Mouse (Mus musculus): ENCODE measurements around the gene Olfr288.

The Olfr288 gene

DNA sequence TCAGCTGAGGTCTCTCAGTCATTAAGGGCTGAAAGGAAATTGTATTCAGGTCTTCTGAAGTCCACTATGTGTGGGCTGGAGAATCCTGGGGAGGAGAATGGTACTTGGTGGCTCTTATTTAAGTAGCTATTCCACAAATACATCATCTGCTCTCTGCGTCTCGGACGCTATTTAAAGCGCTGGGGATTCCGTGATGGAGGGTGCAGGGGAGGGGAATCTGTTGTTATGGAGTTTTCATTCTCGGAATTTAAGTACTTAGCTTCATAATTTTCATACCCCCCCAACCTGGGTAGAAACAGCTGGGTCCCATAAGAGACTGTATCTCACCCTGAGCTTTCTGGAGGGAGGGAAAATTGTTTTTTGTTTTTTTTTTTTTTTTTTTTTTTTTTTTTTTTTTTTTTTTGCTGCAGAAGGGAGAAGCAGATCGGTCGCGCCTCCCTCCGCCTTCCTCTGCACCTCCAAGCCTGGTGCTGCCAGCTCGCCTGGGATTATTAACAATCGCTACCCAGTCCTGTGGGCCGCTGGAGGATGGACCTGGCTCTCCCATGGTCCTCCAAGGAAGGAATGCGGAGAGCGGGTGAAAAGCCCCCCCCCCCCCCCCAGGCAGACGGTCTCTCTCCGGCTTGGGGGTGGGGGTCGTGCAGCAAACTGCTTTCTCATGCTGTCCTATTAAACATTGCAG, 28.2 kb downstream of the Olfr288 start, which contains the start of gene Ccdc184:
TSS of gene Ccdc184 (plus strand) at position 196 of the 682 bp plus-strand sequence.
- no peak for DNase-seq (ENCODE audit: inconsistent age in 2 of 2, low spot score in 1 of 2)

DNA sequence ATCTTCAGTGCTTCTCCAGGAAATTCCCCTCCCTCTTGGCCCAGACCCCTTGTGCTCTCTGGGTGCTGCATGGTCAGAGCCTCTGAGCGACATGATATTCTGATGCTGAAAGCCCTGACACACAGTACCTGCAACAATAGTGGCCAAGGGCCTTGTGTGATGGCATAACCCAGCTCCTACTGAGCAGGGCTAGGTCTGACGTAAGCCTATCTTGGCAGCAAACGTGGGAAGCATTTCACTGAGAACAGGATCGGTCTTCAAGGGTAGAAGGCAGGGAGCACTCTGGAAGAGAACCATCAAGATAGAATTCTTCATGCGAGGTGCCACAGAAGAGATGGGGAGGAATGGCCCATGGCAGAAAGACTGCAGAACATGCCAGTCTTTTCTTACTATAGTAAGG, 29.8 kb downstream of the Olfr288 start, which contains the start of gene Asb8:
TSS of gene Asb8 (minus strand) at position 101 of the 400 bp plus-strand sequence.
- DNase-seq (ENCODE audit: inconsistent age in 2 of 2, low spot score in 1 of 2): no peak

DNA sequence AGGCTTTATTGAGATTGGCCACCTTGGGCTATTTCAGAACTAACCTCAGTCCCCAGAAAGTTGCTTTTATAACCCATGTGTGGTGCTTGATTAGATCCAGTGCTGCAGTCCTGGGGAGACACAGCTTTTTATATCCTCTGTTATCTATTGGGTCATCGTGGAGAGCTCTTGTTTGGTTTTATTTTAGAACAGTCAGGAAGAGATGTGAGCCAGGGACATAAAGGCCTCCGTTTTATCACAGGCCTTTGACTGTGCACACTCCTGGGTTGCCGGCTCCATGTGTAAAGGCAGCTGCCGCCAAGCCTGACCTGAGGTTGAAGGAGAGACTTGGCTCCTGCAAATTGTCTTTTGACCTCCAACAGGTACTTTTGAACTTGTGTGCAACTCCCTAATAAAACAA, 32.8 kb downstream of the Olfr288 start:
- DNase-seq (ENCODE audit: inconsistent age in 2 of 2, low spot score in 1 of 2): no peak

DNA sequence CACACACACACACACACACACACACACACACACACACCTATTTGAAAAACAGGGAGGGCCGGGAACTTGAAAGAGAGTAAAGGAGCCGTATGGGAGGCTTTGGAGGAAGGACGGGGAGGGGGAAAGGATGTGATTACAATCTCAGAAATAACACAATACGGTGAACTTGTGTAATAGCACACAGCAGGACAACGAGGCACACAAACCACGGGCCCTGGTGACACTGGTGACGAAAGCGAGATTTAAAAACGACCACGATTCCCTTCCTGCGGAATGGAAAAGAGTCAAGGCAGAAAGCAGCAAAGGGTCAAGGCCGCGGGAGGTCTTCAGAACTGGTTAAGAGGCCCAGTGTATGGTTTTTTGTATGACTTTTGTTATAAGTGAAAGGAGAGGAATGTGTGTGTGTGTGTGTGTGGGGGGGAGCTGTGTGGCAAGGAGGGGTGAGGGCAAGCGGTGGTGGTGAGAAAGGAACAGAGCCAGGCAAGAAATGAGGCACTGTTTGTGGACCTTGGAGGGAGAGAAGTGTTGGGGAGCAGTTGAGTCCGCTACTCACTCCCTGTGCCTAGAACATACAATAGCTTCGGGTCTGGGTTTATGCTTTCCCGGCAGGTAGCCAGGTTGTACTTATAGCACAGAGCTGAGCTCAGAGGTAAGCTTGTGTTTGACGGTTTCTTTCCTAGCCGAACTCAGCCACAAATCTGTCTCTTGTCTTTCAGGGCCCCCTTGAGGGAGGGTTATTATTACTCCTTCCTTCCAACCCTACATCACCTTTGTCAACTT, 34.1 kb downstream of the Olfr288 start:
- no peak for DNase-seq (ENCODE audit: inconsistent age in 2 of 2, low spot score in 1 of 2)

DNA sequence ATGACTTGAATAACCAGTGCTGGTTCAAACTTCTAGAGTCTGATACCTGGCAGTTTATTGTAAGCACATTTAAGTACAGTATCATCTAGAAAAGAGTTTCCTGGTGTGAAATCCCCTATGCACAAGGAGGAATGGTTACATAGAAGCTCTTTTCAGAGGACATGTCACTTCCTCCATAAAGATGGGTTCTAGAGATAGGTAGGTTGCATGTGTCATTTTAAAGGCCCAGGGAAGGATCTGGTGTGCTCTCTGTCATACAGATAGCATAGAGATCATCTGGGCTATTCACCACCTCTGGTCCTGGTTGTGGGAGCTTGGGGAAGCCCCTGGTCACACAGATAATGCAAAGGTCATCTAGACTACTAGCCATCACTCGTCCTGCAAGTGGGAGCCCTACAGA, 38.1 kb downstream of the Olfr288 start:
- DNase-seq (ENCODE audit: inconsistent age in 2 of 2, low spot score in 1 of 2): no peak

DNA sequence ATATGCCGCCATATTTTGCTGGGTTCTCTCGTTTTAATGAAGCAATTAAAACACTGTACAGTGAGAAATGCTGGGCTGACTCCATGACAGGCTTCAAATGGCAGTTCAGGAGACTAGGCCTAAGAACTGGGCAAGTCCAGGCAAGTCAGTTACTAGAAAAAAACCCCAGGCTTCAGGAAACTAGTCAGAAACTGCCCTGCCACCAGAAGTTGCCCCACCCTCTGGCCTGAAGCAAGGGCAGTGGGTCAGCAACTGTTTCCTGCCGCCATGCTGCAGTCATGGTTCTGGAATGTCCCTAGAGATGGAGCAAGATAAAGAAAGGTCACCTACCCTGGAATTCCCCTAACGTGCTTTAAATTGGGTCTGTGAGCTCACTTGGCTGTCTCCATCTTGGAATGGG, 39.4 kb downstream of the Olfr288 start:
- DNase-seq (ENCODE audit: inconsistent age in 2 of 2, low spot score in 1 of 2): peak; percentile 53 to 57

DNA sequence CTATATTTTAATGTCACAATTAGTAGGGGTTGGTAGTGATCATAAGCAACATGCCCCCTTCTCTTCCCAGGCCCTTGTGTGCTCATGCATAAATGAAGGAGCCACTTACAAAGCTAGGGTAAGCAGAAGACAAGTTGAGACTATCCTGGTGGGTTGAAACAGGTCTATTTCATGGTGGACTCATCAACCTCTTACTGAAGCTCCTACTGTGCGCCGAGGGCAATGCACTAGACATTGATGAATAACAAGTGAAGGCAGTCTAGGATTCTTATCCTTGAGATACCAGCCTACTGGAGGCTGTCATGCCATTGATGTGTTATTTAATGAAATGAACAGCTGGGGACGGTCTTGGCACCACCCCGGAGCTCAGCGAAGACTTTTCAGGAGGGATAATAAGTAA, 40.1 kb downstream of the Olfr288 start:
- no peak for DNase-seq (ENCODE audit: inconsistent age in 2 of 2, low spot score in 1 of 2)

DNA sequence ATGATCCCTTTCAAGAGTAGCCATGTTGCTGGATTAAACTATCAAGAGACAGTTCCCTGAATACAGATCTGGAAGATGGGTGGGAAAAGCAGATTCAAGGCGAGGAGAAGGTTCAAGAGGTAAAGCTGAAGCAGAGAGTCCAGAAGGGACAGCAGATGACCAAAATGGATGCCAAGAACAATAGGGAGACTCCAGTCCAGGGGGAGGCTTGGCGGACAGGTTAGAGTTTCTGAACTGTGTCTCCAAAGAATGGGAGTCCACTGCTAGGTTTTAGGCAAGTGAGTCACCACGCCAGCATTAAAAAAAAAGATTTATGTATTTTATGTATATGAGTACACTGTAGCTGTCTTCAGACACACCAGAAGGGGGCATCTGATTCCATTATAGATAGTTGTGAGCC, 40.7 kb downstream of the Olfr288 start:
- DNase-seq (ENCODE audit: inconsistent age in 2 of 2, low spot score in 1 of 2): no peak

DNA sequence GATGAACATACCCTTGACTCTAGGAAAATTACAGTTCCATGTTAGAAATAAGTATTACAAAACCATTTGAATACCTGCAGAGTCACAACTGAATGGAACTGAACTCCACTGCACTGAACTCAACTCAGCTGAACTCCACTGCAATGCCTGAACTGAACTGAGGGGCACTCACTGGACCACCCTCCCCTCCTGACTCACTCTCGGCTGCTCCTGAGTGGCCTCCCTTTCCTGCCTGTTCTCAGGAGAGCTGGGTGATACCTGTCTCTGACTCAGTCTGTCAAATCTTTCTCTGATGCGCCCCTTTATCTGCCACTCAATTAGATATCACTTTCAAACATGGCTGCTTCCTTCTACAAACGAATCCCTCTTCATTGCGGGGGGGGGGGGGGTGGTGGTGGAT, 41.2 kb downstream of the Olfr288 start:
- DNase-seq (ENCODE audit: inconsistent age in 2 of 2, low spot score in 1 of 2): no peak

DNA sequence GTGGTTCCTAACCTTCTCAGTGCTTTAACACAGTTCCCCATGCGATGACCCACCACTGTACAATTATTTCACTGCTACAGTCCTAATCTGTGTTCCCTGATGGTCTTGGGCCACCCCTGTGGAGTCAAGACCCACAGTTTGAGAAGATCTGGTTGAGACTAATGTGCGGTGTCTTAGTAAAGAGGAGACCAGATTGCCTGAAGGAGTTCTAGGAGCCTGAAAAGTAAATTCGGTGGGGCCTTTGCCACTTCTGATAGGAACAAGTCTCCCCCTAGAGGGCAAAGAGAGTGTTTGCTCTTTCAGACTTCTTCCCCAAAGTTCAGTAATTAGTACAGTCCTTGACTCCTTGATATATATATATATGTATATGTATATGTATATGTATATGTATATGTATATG, 41.7 kb downstream of the Olfr288 start:
- DNase-seq (ENCODE audit: inconsistent age in 2 of 2, low spot score in 1 of 2): peak in 1 of 2 experiments; percentile 66

DNA sequence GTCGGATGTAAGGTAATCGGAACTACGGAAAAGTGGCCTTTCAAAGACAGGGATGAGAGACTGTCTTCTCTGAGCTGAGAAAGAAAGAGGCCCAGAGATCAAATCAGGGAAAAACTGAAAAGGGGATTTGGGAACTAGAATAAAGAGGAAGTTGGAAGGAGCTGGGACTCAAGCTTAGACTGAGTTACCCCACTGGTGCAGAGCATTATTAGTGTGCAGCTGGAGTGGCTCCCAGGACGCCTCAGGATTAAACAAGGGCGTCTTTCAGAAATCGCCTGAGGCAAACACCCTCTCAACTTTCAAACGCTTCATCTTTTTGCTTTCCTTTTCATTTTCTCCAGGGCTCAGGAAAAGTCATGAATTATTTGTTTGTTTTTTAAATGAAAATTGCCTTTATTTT, 42.4 kb downstream of the Olfr288 start:
- no peak for DNase-seq (ENCODE audit: inconsistent age in 2 of 2, low spot score in 1 of 2)

DNA sequence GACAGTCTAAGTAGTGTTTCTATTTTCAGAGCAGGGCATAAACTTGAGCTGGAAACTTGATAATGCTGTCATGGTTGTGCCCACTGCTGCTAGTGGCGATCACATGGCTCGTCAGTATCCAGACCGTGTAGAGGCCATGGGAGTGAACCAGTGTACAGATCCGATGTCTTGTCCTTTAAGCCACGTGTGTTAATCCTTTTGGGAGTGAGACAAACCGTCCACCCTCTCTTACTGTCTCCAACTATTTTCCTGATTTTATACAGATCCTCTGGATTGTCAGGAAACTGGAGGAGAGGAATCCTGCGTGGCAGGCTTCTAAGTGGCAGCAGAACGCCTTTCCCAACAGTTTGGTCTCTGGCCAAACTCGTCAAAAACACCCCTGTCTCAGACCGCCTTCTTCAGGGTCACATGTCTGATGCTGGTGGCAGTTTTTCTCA, 46.2 kb downstream of the Olfr288 start:
- DNase-seq (ENCODE audit: inconsistent age in 2 of 2, low spot score in 1 of 2): no peak

DNA sequence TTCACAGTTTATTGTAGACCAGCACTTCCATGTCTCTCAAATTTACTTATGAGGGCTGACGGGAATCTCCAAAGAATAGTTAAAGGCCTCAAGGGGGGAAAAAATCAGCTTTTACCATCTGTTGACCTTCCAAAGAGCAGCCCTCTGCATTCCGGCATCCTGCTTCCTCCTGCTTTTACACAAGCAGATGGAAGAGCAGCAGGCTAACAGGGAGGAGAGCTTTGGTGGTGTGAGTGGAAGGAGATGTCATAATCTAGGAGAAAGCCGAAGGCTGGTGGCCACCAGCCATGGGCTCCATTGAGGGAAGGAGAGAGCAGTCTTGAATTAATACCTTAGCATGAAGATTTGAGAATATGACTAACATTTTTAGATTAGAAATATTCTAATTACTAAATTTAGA, 47.0 kb downstream of the Olfr288 start:
- DNase-seq (ENCODE audit: inconsistent age in 2 of 2, low spot score in 1 of 2): no peak

DNA sequence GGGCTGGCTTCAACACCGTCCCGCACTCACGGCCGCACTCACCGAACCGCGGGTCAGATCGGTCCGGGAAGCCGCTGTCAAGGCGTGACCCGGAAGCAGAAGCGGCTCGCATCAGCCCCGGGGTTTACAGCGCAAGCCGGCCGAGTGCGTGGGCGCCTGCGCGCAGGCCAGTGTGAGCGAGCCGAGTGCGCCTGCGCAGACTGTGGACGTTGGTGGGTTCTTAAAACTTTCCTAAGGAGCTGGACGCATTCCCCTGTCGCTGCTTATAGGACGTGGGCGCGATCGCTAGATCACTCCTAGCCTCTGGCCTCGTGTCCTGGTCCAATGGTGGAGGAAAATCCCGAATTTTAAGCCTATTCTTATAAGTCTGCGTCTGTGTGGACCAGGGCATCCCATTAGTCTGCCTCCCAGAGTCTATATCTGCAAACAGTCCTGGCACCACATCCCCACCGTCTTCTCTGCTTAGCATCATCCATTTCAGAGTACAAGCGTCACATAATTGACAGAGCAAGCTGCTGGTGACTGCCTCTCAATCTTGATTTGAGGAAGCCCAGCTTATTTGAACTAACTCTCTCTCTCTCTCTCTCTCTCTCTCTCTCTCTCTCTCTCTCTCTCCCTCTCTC, 49.7 kb downstream of the Olfr288 start:
- DNase-seq (ENCODE audit: inconsistent age in 2 of 2, low spot score in 1 of 2): peak; percentile 95 to 97

DNA sequence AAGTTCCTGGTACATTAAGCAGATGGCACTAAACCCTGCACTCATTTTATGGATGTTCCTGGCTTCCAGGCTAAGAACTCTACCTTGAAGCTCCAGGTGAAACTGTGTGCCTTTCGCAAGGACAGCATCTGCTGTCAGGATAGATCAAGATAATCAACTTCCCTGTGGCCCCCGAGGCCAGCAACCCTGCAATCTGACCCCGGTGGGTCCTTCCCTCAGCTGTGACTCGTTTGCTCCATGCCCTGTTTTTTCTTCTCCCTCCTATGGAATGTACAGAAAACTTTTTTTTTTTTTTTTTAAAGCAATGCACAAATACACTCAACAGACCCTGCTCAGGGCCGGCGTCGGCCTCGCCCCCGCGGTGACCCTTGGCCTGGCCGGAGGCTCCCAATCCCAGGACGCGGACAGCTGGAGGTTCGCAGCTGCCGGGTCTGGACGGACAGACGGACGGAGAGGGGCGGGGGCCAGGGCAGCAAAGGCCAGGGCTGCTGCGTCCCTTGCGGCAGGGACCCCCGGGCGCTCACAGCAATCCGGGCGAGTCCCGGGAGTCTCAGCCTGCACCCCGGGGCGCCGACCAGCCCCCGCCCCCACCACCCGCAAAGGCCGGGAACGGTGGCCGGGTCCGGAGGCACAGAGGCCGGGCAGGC, 50.4 kb downstream of the Olfr288 start:
- DNase-seq (ENCODE audit: inconsistent age in 2 of 2, low spot score in 1 of 2): no peak

DNA sequence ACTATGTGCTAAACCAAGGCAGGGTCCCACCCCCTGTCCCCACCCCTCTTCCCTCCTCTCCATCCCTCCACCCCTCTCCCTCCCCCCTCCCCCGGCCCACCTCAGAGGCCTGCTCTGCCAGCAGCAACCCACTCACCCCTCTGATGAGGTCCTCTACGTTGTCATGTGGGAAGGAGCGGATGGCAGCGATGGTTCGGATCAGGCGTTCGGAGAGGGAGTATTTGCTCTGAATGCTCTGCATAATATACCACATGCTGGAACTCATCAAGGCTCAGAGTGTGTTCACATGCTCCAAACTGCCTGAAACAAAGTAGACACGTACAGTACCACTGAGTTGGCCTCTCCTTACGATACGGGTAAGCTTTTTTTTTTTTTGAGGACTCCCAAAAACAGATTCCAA, 52.8 kb downstream of the Olfr288 start:
- DNase-seq (ENCODE audit: inconsistent age in 2 of 2, low spot score in 1 of 2): no peak

DNA sequence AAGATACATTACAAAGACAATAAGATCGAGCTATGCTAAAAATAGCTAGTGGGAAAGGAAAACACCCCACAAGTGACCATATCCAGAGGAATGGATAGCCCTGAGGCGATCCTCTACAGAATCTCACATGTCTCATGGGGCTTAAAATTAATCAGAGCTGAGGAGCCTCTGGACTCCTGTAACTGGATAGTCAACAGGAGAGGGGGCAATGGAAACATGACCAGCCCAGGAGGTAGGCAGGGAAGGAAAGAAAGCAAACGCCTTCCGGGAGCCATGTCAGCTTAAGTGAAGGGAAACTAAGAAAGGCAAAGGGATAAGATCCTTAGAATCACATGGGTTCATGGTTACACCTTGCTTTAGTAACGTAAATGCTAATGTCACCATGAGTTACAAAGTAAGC, 54.5 kb downstream of the Olfr288 start:
- DNase-seq (ENCODE audit: inconsistent age in 2 of 2, low spot score in 1 of 2): no peak

DNA sequence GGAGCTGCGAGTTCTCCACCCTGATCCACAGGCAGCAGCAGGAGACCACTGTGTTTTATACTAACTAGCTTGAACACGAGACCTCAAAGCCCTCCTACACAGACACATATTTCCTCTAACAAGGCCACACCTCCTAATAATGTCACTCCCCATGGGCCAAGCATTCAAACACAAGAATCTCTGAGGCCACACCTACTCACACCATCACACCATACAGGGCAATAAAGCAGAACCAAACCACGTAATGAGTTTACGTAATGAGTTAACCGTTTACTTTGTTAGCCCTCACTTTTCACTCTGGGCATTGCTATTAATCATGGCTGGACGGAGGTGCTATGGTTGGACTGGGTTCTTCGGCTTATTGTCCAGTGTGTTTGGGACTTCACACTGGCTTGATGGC, 55.6 kb downstream of the Olfr288 start:
- no peak for DNase-seq (ENCODE audit: inconsistent age in 2 of 2, low spot score in 1 of 2)

DNA sequence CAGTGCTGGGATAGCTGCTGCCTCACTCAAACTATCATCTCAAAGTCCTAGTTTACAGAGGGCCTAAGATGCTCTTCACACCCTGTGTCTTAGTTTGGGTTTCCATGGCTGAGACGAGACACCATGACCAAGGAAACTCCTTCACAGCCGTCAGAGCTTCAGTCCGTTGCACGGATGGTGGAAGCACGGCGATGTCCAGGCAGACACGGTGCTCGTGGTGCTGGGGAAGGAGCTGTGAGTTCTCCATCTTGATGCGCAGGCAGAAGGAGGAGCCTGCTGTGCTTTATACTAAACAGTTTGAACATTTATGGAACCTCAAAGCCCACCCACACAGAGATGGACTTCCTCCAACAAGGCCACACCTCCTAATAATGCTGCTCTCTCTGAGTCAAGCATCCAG, 58.5 kb downstream of the Olfr288 start:
- DNase-seq (ENCODE audit: inconsistent age in 2 of 2, low spot score in 1 of 2): no peak
